Mouse (Mus musculus): Measurements from ENCODE around the gene Nav1. TPM values are rescaled to one million over a fixed set of nuclear protein-coding genes. Genes with fewer than 3 reads are reported as not detected.

The Nav1 gene
- polyA plus RNA-seq, 1 experiment from 2014 or later: 48.8 TPM

DNA sequence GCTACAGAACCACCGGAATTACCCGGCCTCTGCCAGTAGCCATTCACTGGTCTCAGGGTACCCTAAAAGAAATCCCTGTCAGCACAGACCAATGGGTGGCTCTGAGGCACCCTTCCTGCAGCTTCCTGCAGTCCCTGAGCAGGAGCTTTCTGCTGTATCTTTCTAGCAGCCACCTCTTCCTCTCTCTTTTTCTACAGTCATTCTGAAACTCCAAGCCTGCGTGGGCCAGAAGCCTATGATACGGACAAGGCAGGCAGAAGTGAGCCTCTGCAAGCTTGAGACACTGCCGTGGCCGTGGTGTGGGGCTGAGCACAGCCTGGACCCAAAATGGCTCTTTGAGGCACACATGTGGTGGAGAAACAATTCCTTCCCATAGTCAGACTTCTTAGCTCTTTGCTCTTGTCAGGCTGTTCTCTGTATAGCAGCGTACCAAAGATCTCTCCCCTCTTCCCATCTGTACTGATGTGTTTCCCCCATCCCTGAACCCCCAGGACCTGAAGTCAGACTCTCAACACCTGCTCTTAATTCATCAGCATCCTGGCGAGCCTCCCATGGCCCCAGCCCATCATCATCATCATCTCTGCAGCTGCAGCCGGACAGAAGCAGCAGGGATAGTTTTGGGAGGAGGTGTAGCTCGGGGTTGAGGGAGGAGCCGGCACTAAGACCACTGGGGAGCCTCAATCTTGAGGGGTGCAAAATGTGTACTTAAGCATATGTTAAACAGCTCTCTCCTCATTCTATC, 28.4 kb upstream of the Nav1 start:
- Histone ChIP-seq H3K4me1 (ENCODE audit: control insufficient read depth, insufficient read depth, low read depth, low read length) (peaks cover 14% of the 10 kb centered on the region), H3K9ac (ENCODE audit: low read depth, low read length) (no peak overlapping the region), H3K4me3 (ENCODE audit: low read length) (no peak overlapping the region), H3K36me3 (ENCODE audit: control insufficient read depth, insufficient read depth, low read length) (no peaks in the 10 kb centered on the region), H3K27ac (ENCODE audit: low read depth, low read length) (no peak overlapping the region), H3K4me2 (ENCODE audit: low read length) (no peak overlapping the region), H3K27me3 (replicated peaks; ENCODE audit: control insufficient read depth, insufficient read depth, low read length) (no peaks in the 10 kb centered on the region), H3K9me3 (ENCODE audit: control insufficient read depth, low read length) (no peaks in the 10 kb centered on the region)
- 63% methylated on average over 11 of the region's 11 CpGs for WGBS
- no peak for ATAC-seq

DNA sequence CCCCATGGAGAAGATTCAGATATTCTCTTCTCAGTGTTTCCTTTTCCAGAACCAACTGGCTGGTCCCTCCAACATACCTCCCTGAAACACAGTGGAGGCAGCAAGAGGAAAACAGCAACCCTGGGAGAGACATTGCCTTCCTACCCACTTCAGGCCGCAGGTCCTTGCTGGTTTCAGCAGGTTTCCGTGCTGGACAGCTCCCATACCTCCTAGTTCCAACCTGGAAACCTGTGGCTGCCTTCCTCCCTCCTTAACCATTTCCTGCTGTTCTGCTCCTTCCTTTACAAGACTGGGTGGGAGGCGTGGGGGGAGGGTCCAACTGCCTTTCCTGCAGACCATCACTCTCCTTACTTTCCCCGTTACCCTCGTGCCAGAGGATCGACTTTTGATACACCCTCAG, 27.7 kb upstream of the Nav1 start:
- 35% methylated on average over 6 of the region's 6 CpGs for WGBS
- H3K9ac ChIP-seq (ENCODE audit: low read depth, low read length): no peak overlapping the region
- H3K4me1 ChIP-seq (ENCODE audit: control insufficient read depth, insufficient read depth, low read depth, low read length): peaks cover 14% of the 10 kb centered on the region
- H3K27ac ChIP-seq (ENCODE audit: low read depth, low read length): no peak overlapping the region
- H3K9me3 ChIP-seq (ENCODE audit: control insufficient read depth, low read length): no peaks in the 10 kb centered on the region
- no peaks in the 10 kb centered on the region for H3K36me3 ChIP-seq (ENCODE audit: control insufficient read depth, insufficient read depth, low read length)
- H3K27me3 ChIP-seq (replicated peaks; ENCODE audit: control insufficient read depth, insufficient read depth, low read length): no peaks in the 10 kb centered on the region
- no peak overlapping the region for H3K4me3 ChIP-seq (ENCODE audit: low read length)
- no peak for ATAC-seq
- H3K4me2 ChIP-seq (ENCODE audit: low read length): no peak overlapping the region

DNA sequence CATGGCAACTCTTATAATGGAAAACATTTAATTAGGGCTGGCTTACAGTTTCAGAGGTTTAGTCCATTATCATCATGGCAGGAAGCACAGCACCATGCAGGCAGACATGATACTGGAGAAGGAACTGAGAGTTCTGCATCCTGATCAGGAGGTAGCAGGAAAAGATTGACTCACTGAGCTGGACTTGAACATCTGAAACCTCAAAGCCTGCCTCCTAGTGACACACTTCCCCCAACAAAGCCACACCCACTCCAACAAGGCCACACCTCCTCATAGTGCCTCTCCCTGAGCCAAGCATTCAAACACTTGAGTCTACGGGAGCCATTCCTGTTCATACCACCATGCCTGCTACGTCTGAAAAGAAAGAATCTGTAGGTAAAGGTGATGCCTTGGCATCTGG, 26.8 kb upstream of the Nav1 start:
- no peaks in the 10 kb centered on the region for H3K36me3 ChIP-seq (ENCODE audit: control insufficient read depth, insufficient read depth, low read length)
- H3K4me1 ChIP-seq (ENCODE audit: control insufficient read depth, insufficient read depth, low read depth, low read length): peaks cover 14% of the 10 kb centered on the region
- no peak overlapping the region for H3K27ac ChIP-seq (ENCODE audit: low read depth, low read length)
- H3K4me3 ChIP-seq (ENCODE audit: low read length): no peak overlapping the region
- no peaks in the 10 kb centered on the region for H3K27me3 ChIP-seq (replicated peaks; ENCODE audit: control insufficient read depth, insufficient read depth, low read length)
- no peak overlapping the region for H3K9ac ChIP-seq (ENCODE audit: low read depth, low read length)
- 79% methylated on average over 2 of the region's 2 CpGs for WGBS
- no peak for ATAC-seq
- no peak overlapping the region for H3K4me2 ChIP-seq (ENCODE audit: low read length)
- no peaks in the 10 kb centered on the region for H3K9me3 ChIP-seq (ENCODE audit: control insufficient read depth, low read length)

DNA sequence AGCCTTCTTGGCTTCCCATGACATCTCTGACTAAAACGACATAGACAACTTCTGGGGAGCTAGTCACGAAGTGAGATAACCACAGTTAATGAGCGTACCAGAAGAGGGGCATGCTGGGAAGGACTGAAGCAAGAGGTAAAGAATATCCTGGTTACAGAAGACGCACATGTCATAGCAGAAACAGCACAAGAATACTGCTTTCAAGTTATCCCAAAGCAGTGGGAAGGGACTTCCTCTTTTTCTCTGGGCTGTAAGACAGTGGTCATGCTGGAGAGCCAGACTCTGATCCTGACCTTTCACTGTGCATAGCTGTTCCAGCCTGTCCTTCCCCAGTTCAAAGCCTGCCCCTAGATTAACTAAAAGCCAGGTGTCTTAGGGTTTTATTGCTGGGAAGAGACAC, 26.4 kb upstream of the Nav1 start:
- ATAC-seq: no peak
- H3K36me3 ChIP-seq (ENCODE audit: control insufficient read depth, insufficient read depth, low read length): no peaks in the 10 kb centered on the region
- H3K9me3 ChIP-seq (ENCODE audit: control insufficient read depth, low read length): no peaks in the 10 kb centered on the region
- H3K4me1 ChIP-seq (ENCODE audit: control insufficient read depth, insufficient read depth, low read depth, low read length): peaks cover 14% of the 10 kb centered on the region
- H3K9ac ChIP-seq (ENCODE audit: low read depth, low read length): no peak overlapping the region
- WGBS: 86% methylated on average over 4 of the region's 4 CpGs
- no peaks in the 10 kb centered on the region for H3K27me3 ChIP-seq (replicated peaks; ENCODE audit: control insufficient read depth, insufficient read depth, low read length)
- H3K4me3 ChIP-seq (ENCODE audit: low read length): no peak overlapping the region
- H3K4me2 ChIP-seq (ENCODE audit: low read length): no peak overlapping the region
- H3K27ac ChIP-seq (ENCODE audit: low read depth, low read length): no peak overlapping the region

DNA sequence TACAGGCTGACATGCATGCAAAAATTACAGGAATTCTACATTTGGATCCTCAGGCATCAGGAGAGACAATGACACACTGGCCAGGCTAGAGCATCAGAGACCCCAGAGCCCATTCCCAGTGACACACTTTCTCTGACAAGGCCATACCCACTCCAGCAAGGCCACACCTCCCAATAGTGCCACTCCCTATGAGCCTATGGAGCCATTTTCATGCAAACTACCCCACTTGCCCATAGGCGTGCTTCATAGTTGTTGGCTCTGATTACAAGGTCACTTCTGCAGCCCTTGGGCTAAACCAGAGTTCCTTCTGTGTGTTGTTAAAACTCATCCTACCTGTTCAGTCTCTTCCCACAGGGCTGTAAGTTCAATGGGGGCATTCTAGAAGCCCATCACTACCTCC, 25.1 kb upstream of the Nav1 start:
- Histone ChIP-seq H3K36me3 (ENCODE audit: control insufficient read depth, insufficient read depth, low read length) (no peaks in the 10 kb centered on the region), H3K9me3 (ENCODE audit: control insufficient read depth, low read length) (no peaks in the 10 kb centered on the region)
- WGBS: 63% methylated on average over 1 of the region's 1 CpGs

DNA sequence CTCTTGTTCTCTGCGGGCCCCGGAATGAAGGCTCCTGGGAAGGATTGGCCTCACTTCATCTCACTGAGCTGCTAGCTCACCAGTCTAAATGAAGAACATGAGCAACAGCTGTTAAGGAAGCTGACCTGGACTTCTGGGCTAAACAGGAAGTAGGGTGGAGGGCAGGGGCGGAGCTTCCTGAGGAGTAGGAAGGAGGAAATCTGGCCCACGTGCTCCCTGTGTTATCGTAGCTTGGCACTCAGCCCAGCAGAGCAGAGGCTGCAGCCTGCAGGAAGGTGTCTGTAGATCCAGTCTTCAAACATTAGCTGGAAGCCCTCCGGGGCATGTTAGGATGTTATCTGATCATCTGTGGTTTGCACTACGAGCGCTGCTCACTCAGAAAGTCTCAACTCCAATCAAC, 24.4 kb upstream of the Nav1 start:
- Histone ChIP-seq H3K27me3 (replicated peaks; ENCODE audit: control insufficient read depth, insufficient read depth, low read length) (no peaks in the 10 kb centered on the region), H3K4me3 (ENCODE audit: low read length) (no peak overlapping the region), H3K9me3 (ENCODE audit: control insufficient read depth, low read length) (no peaks in the 10 kb centered on the region), H3K9ac (ENCODE audit: low read depth, low read length) (no peak overlapping the region), H3K4me2 (ENCODE audit: low read length) (no peak overlapping the region), H3K4me1 (ENCODE audit: control insufficient read depth, insufficient read depth, low read depth, low read length) (peaks cover 13% of the 10 kb centered on the region; the same call in 1 of the 2 replicates), H3K27ac (ENCODE audit: low read depth, low read length) (no peak overlapping the region), H3K36me3 (ENCODE audit: control insufficient read depth, insufficient read depth, low read length) (no peaks in the 10 kb centered on the region)
- WGBS: 64% methylated on average over 8 of the region's 8 CpGs
- ATAC-seq: no peak

More for the DNA sequence above, 25.1 kb upstream of the Nav1 start:
- ATAC-seq: no peak
- H3K27me3 ChIP-seq (replicated peaks; ENCODE audit: control insufficient read depth, insufficient read depth, low read length): no peaks in the 10 kb centered on the region
- H3K27ac ChIP-seq (ENCODE audit: low read depth, low read length): no peak overlapping the region
- peaks cover 13% of the 10 kb centered on the region for H3K4me1 ChIP-seq (ENCODE audit: control insufficient read depth, insufficient read depth, low read depth, low read length)
- H3K4me2 ChIP-seq (ENCODE audit: low read length): no peak overlapping the region
- no peak overlapping the region for H3K4me3 ChIP-seq (ENCODE audit: low read length)
- no peak overlapping the region for H3K9ac ChIP-seq (ENCODE audit: low read depth, low read length)

DNA sequence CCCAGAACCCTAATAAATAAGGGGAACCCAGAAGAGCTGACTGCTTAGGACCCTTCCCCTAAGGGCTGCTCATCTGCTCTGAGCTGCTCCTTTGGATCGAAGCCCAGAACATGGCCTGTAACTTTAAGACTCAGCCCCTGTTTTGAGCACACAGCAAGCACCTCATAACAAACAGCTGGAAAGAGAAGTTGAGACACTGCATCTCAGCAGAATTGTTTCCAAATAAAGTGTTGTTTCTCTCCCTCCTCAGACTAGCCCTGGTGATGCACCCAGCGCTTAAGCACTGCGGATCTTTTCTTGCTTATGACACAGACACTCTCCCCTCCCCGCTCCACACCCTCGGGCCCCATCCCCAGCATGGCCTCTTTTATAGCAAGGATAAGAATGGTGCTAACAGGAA, 22.8 kb upstream of the Nav1 start:
- no peaks in the 10 kb centered on the region for H3K36me3 ChIP-seq (ENCODE audit: control insufficient read depth, insufficient read depth, low read length)
- H3K4me2 ChIP-seq (ENCODE audit: low read length): no peak overlapping the region
- H3K27me3 ChIP-seq (replicated peaks; ENCODE audit: control insufficient read depth, insufficient read depth, low read length): no peaks in the 10 kb centered on the region
- H3K27ac ChIP-seq (ENCODE audit: low read depth, low read length): no peak overlapping the region
- H3K9ac ChIP-seq (ENCODE audit: low read depth, low read length): no peak overlapping the region
- peaks cover 4% of the 10 kb centered on the region; the same call in 1 of the 2 replicates for H3K4me1 ChIP-seq (ENCODE audit: control insufficient read depth, insufficient read depth, low read depth, low read length)
- H3K4me3 ChIP-seq (ENCODE audit: low read length): no peak overlapping the region
- H3K9me3 ChIP-seq (ENCODE audit: control insufficient read depth, low read length): no peaks in the 10 kb centered on the region
- 76% methylated on average over 5 of the region's 5 CpGs for WGBS
- ATAC-seq: no peak

DNA sequence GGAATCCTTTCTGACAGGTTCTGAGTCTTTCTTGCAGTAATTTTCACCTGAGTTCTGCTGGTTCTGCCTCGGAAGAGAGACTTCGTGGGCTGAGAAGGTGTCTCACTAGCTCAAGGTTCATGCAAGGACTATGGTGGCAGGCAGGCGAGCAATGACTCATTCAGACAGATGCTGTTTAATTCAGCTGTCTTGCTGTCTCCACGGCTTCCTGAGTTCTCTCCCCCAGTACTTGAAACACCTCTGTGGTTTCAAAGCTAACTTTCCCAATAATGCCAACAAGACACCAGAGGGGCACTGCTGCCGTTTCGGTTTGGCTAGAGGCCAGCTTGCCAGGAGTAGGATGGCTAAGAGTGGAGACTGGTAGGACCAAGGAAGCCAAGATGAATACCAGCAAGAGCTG, 19.1 kb upstream of the Nav1 start:
- no peak overlapping the region for H3K9ac ChIP-seq (ENCODE audit: low read depth, low read length)
- H3K4me1 ChIP-seq (ENCODE audit: control insufficient read depth, insufficient read depth, low read depth, low read length): peaks cover 4% of the 10 kb centered on the region
- no peak overlapping the region for H3K4me3 ChIP-seq (ENCODE audit: low read length)
- H3K27me3 ChIP-seq (replicated peaks; ENCODE audit: control insufficient read depth, insufficient read depth, low read length): no peaks in the 10 kb centered on the region
- no peaks in the 10 kb centered on the region for H3K9me3 ChIP-seq (ENCODE audit: control insufficient read depth, low read length)
- H3K27ac ChIP-seq (ENCODE audit: low read depth, low read length): no peak overlapping the region
- no peaks in the 10 kb centered on the region for H3K36me3 ChIP-seq (ENCODE audit: control insufficient read depth, insufficient read depth, low read length)
- no peak overlapping the region for H3K4me2 ChIP-seq (ENCODE audit: low read length)
- WGBS: 78% methylated on average over 6 of the region's 6 CpGs
- no peak for ATAC-seq

DNA sequence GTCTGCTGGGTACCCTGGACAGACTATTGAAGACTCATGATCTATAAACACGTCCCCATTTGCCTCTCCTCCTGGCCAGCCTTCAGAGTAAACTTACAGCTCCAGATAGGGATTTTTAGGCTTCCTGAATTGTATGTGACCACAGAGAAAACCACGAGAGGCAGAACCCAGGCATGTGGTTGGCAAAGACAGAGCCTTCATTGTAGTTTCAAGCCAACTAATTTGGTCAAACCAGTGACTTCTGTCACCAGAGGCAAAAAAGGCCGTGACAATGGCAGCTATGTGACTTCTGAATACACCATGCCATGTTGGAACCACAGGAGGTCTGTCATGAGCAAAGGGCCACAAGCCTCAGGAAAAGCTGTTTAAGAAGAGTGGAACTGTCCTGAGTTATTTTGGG, 18.6 kb upstream of the Nav1 start:
- Histone ChIP-seq H3K4me2 (ENCODE audit: low read length) (no peak overlapping the region), H3K9ac (ENCODE audit: low read depth, low read length) (no peak overlapping the region), H3K27ac (ENCODE audit: low read depth, low read length) (no peak overlapping the region), H3K9me3 (ENCODE audit: control insufficient read depth, low read length) (no peaks in the 10 kb centered on the region), H3K4me3 (ENCODE audit: low read length) (no peak overlapping the region), H3K4me1 (ENCODE audit: control insufficient read depth, insufficient read depth, low read depth, low read length) (peaks cover 4% of the 10 kb centered on the region), H3K36me3 (ENCODE audit: control insufficient read depth, insufficient read depth, low read length) (no peaks in the 10 kb centered on the region), H3K27me3 (replicated peaks; ENCODE audit: control insufficient read depth, insufficient read depth, low read length) (no peaks in the 10 kb centered on the region)
- WGBS: 48% methylated on average over 3 of the region's 3 CpGs
- ATAC-seq: no peak
